Mouse (Mus musculus) layer of hippocampus, adult 6 months (tissue): ENCODE results near the gene Pqlc2. TPM values are rescaled to one million over a fixed set of nuclear protein-coding genes. Genes with fewer than 3 reads are reported as not detected.

Source experiments
- long read RNA-seq, 2 experiments: library from polyadenylated mRNA; unstranded; transcript quantifications; one replicate each; pipeline ENCODE4 v2.0.0; 2019 to 2020
- microRNA-seq: library from miRNA; unstranded; fragments of <30 nt; microRNA quantifications from one replicate; pipeline ENCODE4 v1.2.0, GENCODE M21; 2020
- polyA plus RNA-seq: library from polyadenylated mRNA; unstranded; fragments of <200 nt; fragmentation: Nextera tagmentation; gene quantifications from 2 replicates; pipeline ENCODE4 v1.2.3, GENCODE M21; 2021

The Pqlc2 gene
- 6.9 and 7.3 TPM in 2 replicates for polyA plus RNA-seq
- long read RNA-seq, experiment 1, partial matches to known transcripts = 4 of 7 reads
- long read RNA-seq, experiment 1, other reads (novel, unspliced or antisense) = 0 of 7 reads
- long read RNA-seq, experiment 2, transcript Pqlc2-201 (9 exons, 1,532 nt) = major isoform, 58 of 85 reads
- long read RNA-seq, experiment 2, partial matches to known transcripts = 2 of 85 reads
- long read RNA-seq, experiment 2, other reads (novel, unspliced or antisense) = 24 of 85 reads

GRCm38 (mm10) chr4:139310171-139310898 lies at the start of gene Pqlc2, which contains the start of gene Akr7a5:
Gene Pqlc2, minus strand, starts transcription at chr4:139310708.
Gene Akr7a5, plus strand, starts transcription at chr4:139310744.

GRCm38 (mm10) chr4:139351931-139352711 lies 41.6 kb upstream of the Pqlc2 start, which contains the start of the genes Mrto4, Emc1 and Ubr4:
Gene Mrto4, minus strand, starts transcription at chr4:139352576.
Gene Emc1, plus strand, starts transcription at chr4:139352587.
Gene Ubr4, plus strand, starts transcription at chr4:139352609.

Small RNA genes lying within 50 kb of the gene (microRNA-seq; reads per million reads assigned to microRNA genes)
- gene Gm24245 (not detected), gene Gm25732 (not detected)

Other genes with a start within 250 kb of the Pqlc2 start
- gene Htr6, start 235.1 kb downstream of the Pqlc2 start, polyA plus RNA-seq = 2.2 and 3.5 TPM in 2 replicates
- gene Nbl1, start 217.7 kb downstream of the Pqlc2 start, polyA plus RNA-seq = 51.3 and 62.1 TPM in 2 replicates
- 649 and 693 TPM in 2 replicates for gene Minos1, start 179.6 kb downstream of the Pqlc2 start, polyA plus RNA-seq
- 373 and 408 TPM in 2 replicates for gene Capzb, start 117.8 kb downstream of the Pqlc2 start, polyA plus RNA-seq
- 59.9 and 69.9 TPM in 2 replicates for gene Akr7a5, start within 50 bp of the Pqlc2 start, polyA plus RNA-seq
- 77.9 and 80.6 TPM in 2 replicates for gene Mrto4, start 41.9 kb upstream of the Pqlc2 start, polyA plus RNA-seq
- 39.4 and 42.7 TPM in 2 replicates for gene Emc1, start 41.9 kb upstream of the Pqlc2 start, polyA plus RNA-seq
- 36.4 and 38.5 TPM in 2 replicates for gene Ubr4, start 41.9 kb upstream of the Pqlc2 start, polyA plus RNA-seq
- gene Iffo2, start 219.8 kb upstream of the Pqlc2 start, polyA plus RNA-seq = 1.3 TPM in 2 replicates